Mouse (Mus musculus) cerebellum, adult 9-10 months (tissue): ENCODE data around the gene Olfr1313.
"Not testable (repeated sequence)": the region's sequence is repeated elsewhere in the genome, so short reads cannot be mapped to it uniquely, and the experiment has no call there.

Experiments used
- DNase-seq: peaks from one replicate; pipeline ENCODE4 v3.0.0; 2022

Olfr1313 gene

GRCm38 (mm10) chr2:112077743-112078142, at the start of gene Olfr1313:
Gene Olfr1313 (minus strand): TSS chr2:112077843.
- no peak for DNase-seq

- no peak for DNase-seq
These were observed 37.7 kb upstream of the Olfr1313 start, which contains the start of gene Olfr1315-ps1 for GRCm38 (mm10) chr2:112115340-112115739. Gene Olfr1315-ps1 (minus strand): TSS chr2:112115440.

- no peak for DNase-seq
These were observed 19.0 kb upstream of the Olfr1313 start, which contains the start of gene Olfr1314 for GRCm38 (mm10) chr2:112096681-112097080. Gene Olfr1314 (minus strand): TSS chr2:112096781.

GRCm38 (mm10) chr2:112050138-112050537, 27.5 kb downstream of the Olfr1313 start, which contains the start of gene Olfr1312:
Gene Olfr1312 (minus strand): TSS chr2:112050238.
- no peak for DNase-seq

GRCm38 (mm10) chr2:112026971-112027370, 50.7 kb downstream of the Olfr1313 start:
- DNase-seq, result not testable (repeated sequence)

GRCm38 (mm10) chr2:112024312-112024711, 53.3 kb downstream of the Olfr1313 start, which contains the start of gene Olfr1311:
Gene Olfr1311 (minus strand): TSS chr2:112024412.
- no peak for DNase-seq
